Mouse (Mus musculus) gastrocnemius, adult 2 months (tissue): ENCODE data around the gene Dtd1. TPM values are rescaled to one million over a fixed set of nuclear protein-coding genes. Genes with fewer than 3 reads are reported as not detected.

Experiments
- DNase-seq: peaks from one replicate; pipeline ENCODE4 v3.0.0; 2022
- H3K27ac ChIP-seq: fragments of 200-600 bp; 2 replicates; pipeline ENCODE4 v1.8.1; 2022; ENCODE audit warnings: mild to moderate bottlenecking
- H3K4me3 ChIP-seq: fragments of 200-600 bp; 2 replicates; pipeline ENCODE4 v1.8.1; 2022; ENCODE audit warnings: mild to moderate bottlenecking, moderate library complexity
- CTCF ChIP-seq: fragments of 200-600 bp; IDR thresholded peaks from 2 replicates; pipeline ENCODE4 v1.8.1; 2022; ENCODE audit warnings: antibody characterized with exemption, mild to moderate bottlenecking, moderate library complexity
- intact Hi-C: fragments of 180-260 bp; cut with DNase I; formaldehyde crosslinking; loops from one replicate; pipeline ENCODE4 v1.15.1; 2025
- total RNA-seq, 2 experiments: library from RNA; stranded (reverse); gene quantifications; 2 replicates each; pipeline ENCODE4 v1.2.3; 2021

Dtd1 gene
- total RNA-seq, 2 experiments from 2014 or later: 11.6 to 12.4 TPM

- intact Hi-C loops: no loop called here
- DNase-seq: no peak
- Histone ChIP-seq H3K27ac (no peak overlapping the region), H3K4me3 (no peak overlapping the region)
- no peak for TF ChIP-seq CTCF
These were observed 17.6 kb downstream of the Dtd1 start for GRCm38 (mm10) chr2:144617074-144617874.

DNA sequence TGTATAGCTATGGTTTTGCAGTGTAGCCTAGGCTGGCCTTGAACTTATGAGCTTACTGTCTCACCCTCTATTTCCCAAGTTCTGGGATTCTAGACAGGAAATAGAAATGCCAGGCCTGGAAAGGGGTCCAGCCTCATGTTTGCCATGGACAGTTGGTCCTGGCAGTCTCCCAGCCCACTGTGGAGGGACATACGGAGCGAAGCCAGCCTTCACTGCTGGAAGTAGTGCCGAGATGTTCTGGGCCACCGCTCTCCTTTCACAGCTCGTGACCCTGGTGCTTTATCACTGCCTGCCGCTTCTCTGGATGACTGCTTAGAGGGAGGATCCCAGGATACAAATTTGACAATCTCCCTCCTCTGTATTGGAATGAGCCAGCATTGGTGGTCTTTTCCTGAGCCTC is 21.8 kb downstream of the Dtd1 start:
- intact Hi-C loops: no loop called here
- Histone ChIP-seq H3K27ac (no peak overlapping the region), H3K4me3 (no peak overlapping the region)
- no peak for DNase-seq
- no peak for TF ChIP-seq CTCF

GRCm38 (mm10) chr2:144633551-144633950 is 33.9 kb downstream of the Dtd1 start:
- no peak for DNase-seq
- no peak for TF ChIP-seq CTCF
- H3K4me3 ChIP-seq: no peak overlapping the region
- intact Hi-C loops: no loop called here
- H3K27ac ChIP-seq: no peak overlapping the region

GRCm38 (mm10) chr2:144634231-144634630 is 34.5 kb downstream of the Dtd1 start:
- TF ChIP-seq CTCF: no peak
- no peak for DNase-seq
- intact Hi-C loops: no loop called here
- H3K27ac ChIP-seq: 0 out of 2 replicates have a peak overlapping the region, but pooled peaks have one; percentile 12
- H3K4me3 ChIP-seq: no peak overlapping the region

GRCm38 (mm10) chr2:144634729-144635128 is 35.0 kb downstream of the Dtd1 start:
- Histone ChIP-seq H3K27ac (no peak overlapping the region), H3K4me3 (no peak overlapping the region)
- DNase-seq: no peak
- intact Hi-C loops: no loop called here
- no peak for TF ChIP-seq CTCF

DNA sequence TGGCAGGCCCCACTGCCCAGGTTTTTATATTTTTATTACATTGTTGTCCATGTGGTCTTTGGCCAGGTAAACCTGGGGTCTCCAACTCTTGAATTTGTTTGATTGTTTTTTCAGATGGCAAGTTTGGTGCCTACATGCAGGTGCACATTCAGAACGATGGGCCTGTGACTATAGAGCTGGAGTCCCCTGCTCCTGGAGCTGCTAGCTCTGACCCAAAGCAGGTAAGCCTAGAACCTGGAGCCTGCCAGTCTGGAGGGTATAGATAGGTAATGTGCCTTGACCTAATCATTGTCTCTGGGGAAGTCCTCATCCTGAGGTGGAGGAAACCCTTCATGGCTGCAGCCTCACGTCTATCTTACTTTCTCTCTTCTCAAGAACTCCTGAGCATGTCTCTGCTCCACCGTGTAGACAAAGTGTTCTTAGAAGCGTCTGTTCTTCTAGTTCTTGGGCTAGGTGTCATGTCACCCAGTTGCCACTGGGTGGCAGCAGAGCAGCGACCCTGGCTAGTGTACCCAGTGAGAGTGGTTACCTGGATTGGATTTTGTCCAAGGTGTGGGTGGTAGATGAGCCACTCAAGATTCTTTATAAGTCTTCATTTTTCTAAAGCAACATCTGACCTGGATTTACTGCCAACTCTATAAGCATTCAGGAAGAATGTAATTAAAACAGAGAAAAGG is 36.1 kb downstream of the Dtd1 start:
- peak; percentile 57 for DNase-seq
- TF ChIP-seq CTCF: no peak; the same call in 1 of the 2 replicates
- intact Hi-C loops: loop anchor here (2.0 kb wide), 1 partner anchor 233 kb away; no protein-coding TSS in a partner anchor

DNA sequence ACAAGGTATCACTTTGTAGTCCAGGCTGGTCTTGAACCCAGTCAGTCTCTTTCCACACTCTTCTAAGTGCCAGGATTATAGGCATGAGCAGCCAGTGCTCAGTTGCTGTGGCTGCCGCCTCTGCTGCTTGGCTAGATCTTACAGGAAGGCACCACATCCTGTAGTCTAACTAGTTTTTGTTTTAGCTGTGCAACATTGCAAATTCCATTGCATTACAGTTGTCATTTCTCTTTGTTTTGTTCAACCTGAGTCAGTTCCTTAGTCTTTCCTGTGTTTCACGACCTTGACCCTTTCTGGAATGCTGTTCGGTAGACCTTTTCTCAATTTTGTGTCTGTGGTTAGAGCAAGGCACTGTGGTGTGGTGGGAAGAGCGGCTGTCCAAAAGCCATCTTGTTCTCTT is 37.5 kb downstream of the Dtd1 start:
- H3K4me3 ChIP-seq: no peak overlapping the region
- intact Hi-C loops: loop anchor here (2.0 kb wide), 1 partner anchor 232 kb away; no protein-coding TSS in a partner anchor
- DNase-seq: no peak
- no peak overlapping the region for H3K27ac ChIP-seq
- no peak for TF ChIP-seq CTCF

More for the DNA sequence above, 36.1 kb downstream of the Dtd1 start:
- Histone ChIP-seq H3K4me3 (no peak overlapping the region), H3K27ac (no peak overlapping the region)

- H3K27ac ChIP-seq: no peak overlapping the region; the same call in 1 of the 2 replicates
- TF ChIP-seq CTCF: no peak
- intact Hi-C loops: loop anchor here (2.0 kb wide), 1 partner anchor 231 kb away; no protein-coding TSS in a partner anchor
- DNase-seq: no peak
- no peak overlapping the region for H3K4me3 ChIP-seq
These were observed 38.1 kb downstream of the Dtd1 start for GRCm38 (mm10) chr2:144637671-144638395.

DNA sequence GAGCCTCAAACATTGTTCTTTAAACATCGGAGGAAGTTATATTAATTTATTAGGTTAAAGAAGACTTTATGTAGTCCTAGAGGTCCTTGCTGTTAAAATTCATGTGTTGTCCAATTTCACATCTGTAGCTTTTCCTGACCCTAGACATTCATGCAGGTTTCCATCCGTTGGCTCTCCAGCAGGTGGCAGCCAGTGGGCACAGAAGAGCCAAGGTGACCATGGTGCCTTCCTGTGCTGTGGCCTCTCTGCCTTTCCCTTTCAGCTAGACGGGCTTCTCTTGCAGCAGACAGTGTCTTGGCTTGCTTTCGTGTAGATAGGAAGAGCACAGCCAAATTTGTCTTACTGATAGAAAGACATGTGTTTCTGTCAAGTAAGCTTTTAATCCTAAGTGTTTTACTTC is 39.0 kb downstream of the Dtd1 start:
- intact Hi-C loops: no loop called here
- TF ChIP-seq CTCF: peak; percentile 62
- H3K4me3 ChIP-seq: no peak overlapping the region
- DNase-seq: peak; percentile 43
- H3K27ac ChIP-seq: no peak overlapping the region

GRCm38 (mm10) chr2:144640101-144640500 is 40.4 kb downstream of the Dtd1 start:
- no peak for TF ChIP-seq CTCF
- intact Hi-C loops: no loop called here
- DNase-seq: no peak
- no peak overlapping the region for H3K27ac ChIP-seq
- H3K4me3 ChIP-seq: no peak overlapping the region

DNA sequence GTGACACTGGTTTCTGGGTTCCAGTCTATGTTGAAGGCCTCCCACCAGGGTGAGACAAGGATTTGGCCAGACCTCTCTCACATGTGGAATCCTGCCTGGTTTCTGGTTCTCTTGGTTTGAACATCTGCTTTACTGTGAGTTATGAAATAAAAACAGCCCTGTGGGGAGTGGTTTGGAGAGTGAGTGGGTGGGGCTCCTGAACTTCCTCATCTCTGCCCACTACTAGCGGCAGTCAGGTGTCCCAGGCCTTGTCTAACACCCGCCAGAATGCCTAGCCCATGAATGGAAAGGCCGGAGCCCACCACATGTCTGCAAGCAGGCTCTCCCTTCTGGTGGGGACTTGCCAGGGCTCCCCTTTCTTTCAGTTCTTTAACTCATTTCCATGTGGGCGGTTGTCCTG is 42.3 kb downstream of the Dtd1 start:
- intact Hi-C loops: no loop called here
- peak overlapping the region; percentile 35 for H3K27ac ChIP-seq
- H3K4me3 ChIP-seq: no peak overlapping the region
- DNase-seq: peak; percentile 41
- TF ChIP-seq CTCF: no peak

- TF ChIP-seq CTCF: no peak
- Histone ChIP-seq H3K27ac (peak overlapping the region; percentile 43; the same call in 1 of the 2 replicates), H3K4me3 (peak overlapping the region; percentile 28)
- intact Hi-C loops: no loop called here
- no peak for DNase-seq
These were observed 46.7 kb downstream of the Dtd1 start for GRCm38 (mm10) chr2:144646360-144646759.

DNA sequence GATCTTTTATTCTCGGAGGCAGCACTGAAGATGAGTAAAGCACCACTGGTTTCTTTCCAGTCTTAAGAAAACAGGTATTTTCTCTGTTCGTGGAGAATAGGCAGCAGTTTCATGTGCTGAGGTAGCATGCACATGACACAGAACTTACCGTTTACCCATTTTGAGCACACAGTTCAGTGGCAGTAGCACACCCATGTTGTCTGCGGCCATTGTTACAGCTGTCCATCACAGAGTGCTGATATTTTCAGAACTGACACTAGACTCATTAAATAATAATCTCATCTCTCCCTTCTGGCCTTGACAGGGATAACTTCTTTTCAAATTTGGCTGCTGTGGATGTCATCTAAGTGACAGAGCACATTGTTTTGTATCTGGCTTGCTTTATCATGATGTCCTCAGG is 47.5 kb downstream of the Dtd1 start:
- Histone ChIP-seq H3K27ac (no peak overlapping the region), H3K4me3 (no peak overlapping the region)
- no peak for DNase-seq
- no peak for TF ChIP-seq CTCF
- intact Hi-C loops: no loop called here
